Mouse (Mus musculus) forebrain, embryonic 16.5 days (tissue): ENCODE data around the gene Txndc9. TPM values are rescaled to one million over a fixed set of nuclear protein-coding genes. Genes with fewer than 3 reads are reported as not detected.
"Not testable (repeated sequence)": the region's sequence is repeated elsewhere in the genome, so short reads cannot be mapped to it uniquely, and the experiment has no call there.

ENCODE experiments used
- ATAC-seq: fragments of 200-750 bp; cut with Nextera tagmentation; 2 replicates; pipeline ENCODE4 v1.8.0; 2017; ENCODE audit warnings: mild to moderate bottlenecking, moderate library complexity
- H3K27ac ChIP-seq: fragments of 300-500 bp; sonication (generic); 2 replicates; pipeline ENCODE4 v1.5.1; 2014; ENCODE audit warnings: low read length, control low read depth
- H3K27me3 ChIP-seq: fragments of 300-500 bp; sonication (generic); replicated peaks from 2 replicates; pipeline ENCODE4 v1.6.1; 2014; ENCODE audit warnings: low read length; ENCODE audit not compliant: control insufficient read depth, insufficient read depth
- H3K36me3 ChIP-seq: fragments of 300-500 bp; sonication (generic); 2 replicates; pipeline ENCODE4 v1.6.1; 2014; ENCODE audit not compliant: control insufficient read depth, insufficient read depth
- H3K4me1 ChIP-seq: fragments of 300-500 bp; sonication (generic); replicated peaks from 2 replicates; pipeline ENCODE4 v1.6.1; 2014; ENCODE audit warnings: low read length; ENCODE audit not compliant: control insufficient read depth, insufficient read depth
- H3K4me2 ChIP-seq: fragments of 300-500 bp; sonication (generic); 2 replicates; pipeline ENCODE4 v1.6.1; 2014; ENCODE audit warnings: mild to moderate bottlenecking, low read length, control low read depth
- H3K4me3 ChIP-seq: fragments of 300-500 bp; sonication (generic); replicated peaks from 2 replicates; pipeline ENCODE4 v1.5.1; 2014; ENCODE audit warnings: mild to moderate bottlenecking, low read length, control low read depth
- H3K9ac ChIP-seq: fragments of 300-500 bp; sonication (generic); replicated peaks from 2 replicates; pipeline ENCODE4 v1.6.1; 2014; ENCODE audit warnings: low read depth, low read length, control low read depth
- H3K9me3 ChIP-seq: fragments of 300-500 bp; sonication (generic); 2 replicates; pipeline ENCODE4 v1.6.1; 2016; ENCODE audit warnings: low read length; ENCODE audit not compliant: control insufficient read depth
- WGBS: fragments of 180-500 bp; shearing (Covaris S2); extraction: QIAGEN DNeasy Blood & Tissue Kit; methylation state at CpG from one replicate; pipeline ENCODE4 v1.1.7; 2014; 5-methylcytosine and 5-hydroxymethylcytosine counted together
- polyA plus RNA-seq: library from polyadenylated mRNA; unstranded; fragments of >200 nt; fragmentation: Nextera tagmentation; extraction: Ambion mirVana; gene quantifications from 2 replicates; pipeline ENCODE4 v1.2.1, GENCODE M21; 2015

The Txndc9 gene
- polyA plus RNA-seq, 1 experiment from 2014 or later = 137 TPM

DNA sequence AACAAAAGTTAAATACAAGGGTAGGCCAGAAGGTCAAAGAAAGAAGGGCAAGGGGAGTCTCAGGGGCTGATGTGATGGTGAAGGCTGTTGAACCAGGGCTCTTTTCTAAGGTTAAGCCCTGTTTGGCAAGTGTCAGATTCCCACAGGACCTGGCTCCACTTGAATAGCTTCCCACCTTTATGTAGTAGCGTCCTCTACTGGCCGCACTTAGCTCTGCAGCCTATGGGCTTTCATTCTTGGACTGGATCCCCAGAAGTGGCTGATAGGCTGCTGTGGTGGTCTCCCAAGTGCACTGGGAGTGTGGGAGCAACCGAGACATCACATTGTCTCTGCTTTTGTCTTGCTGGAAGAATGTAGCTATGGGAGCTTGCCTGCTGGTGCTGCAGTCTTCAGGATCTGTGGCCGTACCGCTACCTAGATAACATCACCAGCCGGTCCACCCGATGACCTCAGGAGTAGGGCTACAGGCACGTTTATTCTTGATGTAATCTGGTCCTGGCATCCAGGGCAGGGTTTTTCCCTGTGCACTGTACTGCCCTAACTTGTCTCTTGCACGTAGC, 11.8 kb downstream of the Txndc9 start:
- no peaks in the 10 kb centered on the region for H3K4me1 ChIP-seq
- peaks cover 17% of the 10 kb centered on the region for H3K36me3 ChIP-seq
- 81% methylated on average over 9 of the region's 9 CpGs for WGBS
- H3K27ac ChIP-seq = no peak overlapping the region
- H3K4me2 ChIP-seq = no peak overlapping the region
- no peaks in the 10 kb centered on the region for H3K9me3 ChIP-seq
- H3K9ac ChIP-seq = no peak overlapping the region
- no peak overlapping the region for H3K4me3 ChIP-seq
- no peak for ATAC-seq
- H3K27me3 ChIP-seq = no peaks in the 10 kb centered on the region

GRCm38 (mm10) chr1:37984326-37984725, 13.4 kb downstream of the Txndc9 start:
- no peaks in the 10 kb centered on the region for H3K27me3 ChIP-seq
- H3K9ac ChIP-seq = no peak overlapping the region
- H3K36me3 ChIP-seq = peaks cover 17% of the 10 kb centered on the region
- H3K27ac ChIP-seq = no peak overlapping the region
- no peak overlapping the region for H3K4me2 ChIP-seq
- H3K4me1 ChIP-seq = no peaks in the 10 kb centered on the region
- no peak for ATAC-seq
- no peak overlapping the region for H3K4me3 ChIP-seq
- 90% methylated on average over 1 of the region's 1 CpGs for WGBS
- no peaks in the 10 kb centered on the region for H3K9me3 ChIP-seq

GRCm38 (mm10) chr1:37977303-37977702, 20.4 kb downstream of the Txndc9 start:
- Histone ChIP-seq H3K4me2 (no peak overlapping the region), H3K27me3 (no peaks in the 10 kb centered on the region), H3K4me3 (no peak overlapping the region), H3K9me3 (no peaks in the 10 kb centered on the region), H3K4me1 (no peaks in the 10 kb centered on the region), H3K9ac (no peak overlapping the region), H3K27ac (no peak overlapping the region), H3K36me3 (no peaks in the 10 kb centered on the region)
- WGBS = 90% methylated on average over 7 of the region's 7 CpGs
- no peak for ATAC-seq

DNA sequence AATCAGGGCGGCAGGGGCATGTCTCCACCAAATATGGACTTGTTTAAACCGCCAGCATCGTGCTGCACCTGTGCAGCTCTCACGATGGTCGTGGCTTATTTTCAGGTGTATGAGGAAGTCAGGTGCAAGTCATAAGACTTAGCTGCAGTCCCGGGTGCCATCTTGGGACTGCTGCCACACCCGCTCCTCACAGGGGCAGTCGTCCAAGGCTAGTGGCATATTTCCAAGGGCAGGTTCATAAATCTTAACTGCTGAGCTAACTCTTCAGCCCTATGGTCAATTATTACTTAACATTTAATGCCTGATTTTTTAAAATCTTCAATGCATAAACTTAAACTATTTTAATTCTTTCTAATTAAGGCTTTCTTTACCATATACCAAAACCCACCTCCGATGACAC, 21.0 kb downstream of the Txndc9 start:
- not testable (repeated sequence) for H3K27me3 ChIP-seq, H3K36me3 ChIP-seq, H3K4me1 ChIP-seq, H3K27ac ChIP-seq, H3K9ac ChIP-seq, H3K9me3 ChIP-seq, H3K4me2 ChIP-seq, H3K4me3 ChIP-seq, ATAC-seq
- WGBS = 70% methylated on average over 9 of the region's 9 CpGs

GRCm38 (mm10) chr1:37971520-37971919, 26.2 kb downstream of the Txndc9 start:
- Histone ChIP-seq H3K9ac (no peak overlapping the region), H3K27me3 (no peaks in the 10 kb centered on the region), H3K9me3 (no peaks in the 10 kb centered on the region), H3K27ac (no peak overlapping the region), H3K4me3 (no peak overlapping the region), H3K36me3 (no peaks in the 10 kb centered on the region), H3K4me2 (no peak overlapping the region), H3K4me1 (no peaks in the 10 kb centered on the region)
- 31% methylated on average over 4 of the region's 4 CpGs for whole genome bisulfite sequencing
- ATAC-seq = no peak

DNA sequence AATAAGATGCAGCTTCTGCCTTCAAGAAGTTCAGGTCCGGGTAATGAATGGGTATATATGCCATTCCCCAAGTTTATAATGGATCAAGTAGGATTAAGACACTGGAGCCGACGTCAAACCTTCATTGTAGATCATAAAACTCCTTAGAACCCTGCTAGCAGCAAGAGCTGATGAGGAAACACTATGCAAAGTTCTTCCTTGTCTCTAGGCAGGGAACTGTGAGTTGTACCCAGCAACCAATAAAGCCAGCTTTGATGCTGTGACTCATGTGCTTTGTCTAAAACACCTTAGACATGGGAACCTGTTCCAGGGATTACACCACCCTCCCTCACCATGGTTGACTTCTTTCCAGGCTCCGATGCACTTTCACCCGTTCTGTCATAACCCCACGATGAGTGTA, 28.9 kb downstream of the Txndc9 start:
- H3K9ac ChIP-seq = no peak overlapping the region
- H3K9me3 ChIP-seq = no peaks in the 10 kb centered on the region
- H3K4me2 ChIP-seq = no peak overlapping the region
- no peak overlapping the region for H3K27ac ChIP-seq
- H3K27me3 ChIP-seq = no peaks in the 10 kb centered on the region
- 93% methylated on average over 6 of the region's 6 CpGs for WGBS
- H3K4me1 ChIP-seq = no peaks in the 10 kb centered on the region
- ATAC-seq = no peak
- H3K4me3 ChIP-seq = no peak overlapping the region
- H3K36me3 ChIP-seq = no peaks in the 10 kb centered on the region

- H3K9me3 ChIP-seq = no peaks in the 10 kb centered on the region
- no peak overlapping the region for H3K27ac ChIP-seq
- H3K4me3 ChIP-seq = no peak overlapping the region
- no peak for ATAC-seq
- H3K4me2 ChIP-seq = no peak overlapping the region
- H3K36me3 ChIP-seq = no peaks in the 10 kb centered on the region
- no peak overlapping the region for H3K9ac ChIP-seq
- H3K4me1 ChIP-seq = no peaks in the 10 kb centered on the region
- H3K27me3 ChIP-seq = no peaks in the 10 kb centered on the region
- 74% methylated on average over 10 of the region's 10 CpGs for WGBS
Measured at GRCm38 (mm10) chr1:37965571-37965970, 32.1 kb downstream of the Txndc9 start.

- Histone ChIP-seq H3K9ac (no peak overlapping the region), H3K4me3 (no peak overlapping the region), H3K36me3 (no peaks in the 10 kb centered on the region), H3K4me2 (no peak overlapping the region), H3K27me3 (no peaks in the 10 kb centered on the region), H3K4me1 (peaks cover 4% of the 10 kb centered on the region; the same call in 1 of the 2 replicates), H3K9me3 (no peaks in the 10 kb centered on the region), H3K27ac (no peak overlapping the region)
- ATAC-seq = no peak
- WGBS = 32% methylated on average over 5 of the region's 5 CpGs
Measured at GRCm38 (mm10) chr1:37959486-37959885, 38.2 kb downstream of the Txndc9 start.

GRCm38 (mm10) chr1:37958516-37958915, 39.2 kb downstream of the Txndc9 start:
- Histone ChIP-seq H3K4me2 (no peak overlapping the region), H3K9ac (no peak overlapping the region), H3K4me3 (no peak overlapping the region), H3K36me3 (no peaks in the 10 kb centered on the region), H3K9me3 (no peaks in the 10 kb centered on the region), H3K27ac (no peak overlapping the region), H3K4me1 (peaks cover 4% of the 10 kb centered on the region; the same call in 1 of the 2 replicates), H3K27me3 (no peaks in the 10 kb centered on the region)
- ATAC-seq = no peak
- WGBS = 86% methylated on average over 2 of the region's 2 CpGs

DNA sequence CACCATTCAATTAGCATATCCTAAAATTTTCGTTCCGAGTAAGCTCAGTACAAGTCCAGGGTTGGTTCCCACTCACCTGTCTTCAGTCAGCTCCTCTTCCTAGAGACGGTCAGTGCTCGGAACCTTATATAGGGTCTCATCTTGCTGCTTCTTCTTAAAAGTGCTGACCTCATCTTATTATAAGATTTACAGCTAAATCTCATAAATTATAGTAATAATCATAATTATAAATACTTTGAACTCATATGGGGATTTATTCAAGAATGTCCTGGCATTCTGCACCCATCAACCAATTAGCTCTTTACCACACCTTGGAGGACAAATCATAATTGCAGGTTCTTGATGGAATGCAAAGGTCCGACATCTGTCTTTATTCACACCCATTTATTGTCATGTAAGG, 40.0 kb downstream of the Txndc9 start, which contains the start of gene Lyg1:
Lyg1 (minus strand) TSS at position 101 of the 400 bp plus-strand sequence.
- no peak for ATAC-seq
- no peaks in the 10 kb centered on the region for H3K9me3 ChIP-seq

More for the DNA sequence above, 40.0 kb downstream of the Txndc9 start, which contains the start of gene Lyg1:
- Histone ChIP-seq H3K27ac (no peak within 1 kb of the TSS), H3K27me3 (no peaks in the 10 kb centered on the region), H3K36me3 (no peaks in the 10 kb centered on the region), H3K4me3 (no peak within 1 kb of the TSS), H3K4me2 (no peak within 1 kb of the TSS), H3K4me1 (peaks cover 4% of the 10 kb centered on the region; the same call in 1 of the 2 replicates), H3K9ac (no peak within 1 kb of the TSS)
- 84% methylated on average over 5 of the region's 5 CpGs for WGBS
